Mouse (Mus musculus): ENCODE measurements around the gene Hipk2. TPM values are rescaled to one million over a fixed set of nuclear protein-coding genes. Genes with fewer than 3 reads are reported as not detected.
A peak's percentile ranks its signal among the peaks of the same experiment; 100 is the strongest.

Hipk2 gene
- polyA plus RNA-seq, 1 experiment from 2014 or later: 9.5 TPM

- Histone ChIP-seq H3K4me3 (no peak overlapping the region), H3K27ac (replicated peaks) (no peak overlapping the region; the same call in 1 of the 2 replicates), H3K4me1 (peaks cover 74% of the 10 kb centered on the region), H3K36me3 (no peaks in the 10 kb centered on the region), H3K9ac (no peak overlapping the region), H3K9me3 (no peaks in the 10 kb centered on the region), H3K4me2 (no peak overlapping the region), H3K27me3 (replicated peaks) (no peaks in the 10 kb centered on the region)
- ATAC-seq (ENCODE audit: extremely low read depth, insufficient number of reproducible peaks, low FRiP score, low TSS enrichment): no peak
- WGBS: 59% methylated on average over 6 of the region's 6 CpGs
Observed at GRCm38 (mm10) chr6:38760911-38761706, 114.9 kb downstream of the Hipk2 start.

DNA sequence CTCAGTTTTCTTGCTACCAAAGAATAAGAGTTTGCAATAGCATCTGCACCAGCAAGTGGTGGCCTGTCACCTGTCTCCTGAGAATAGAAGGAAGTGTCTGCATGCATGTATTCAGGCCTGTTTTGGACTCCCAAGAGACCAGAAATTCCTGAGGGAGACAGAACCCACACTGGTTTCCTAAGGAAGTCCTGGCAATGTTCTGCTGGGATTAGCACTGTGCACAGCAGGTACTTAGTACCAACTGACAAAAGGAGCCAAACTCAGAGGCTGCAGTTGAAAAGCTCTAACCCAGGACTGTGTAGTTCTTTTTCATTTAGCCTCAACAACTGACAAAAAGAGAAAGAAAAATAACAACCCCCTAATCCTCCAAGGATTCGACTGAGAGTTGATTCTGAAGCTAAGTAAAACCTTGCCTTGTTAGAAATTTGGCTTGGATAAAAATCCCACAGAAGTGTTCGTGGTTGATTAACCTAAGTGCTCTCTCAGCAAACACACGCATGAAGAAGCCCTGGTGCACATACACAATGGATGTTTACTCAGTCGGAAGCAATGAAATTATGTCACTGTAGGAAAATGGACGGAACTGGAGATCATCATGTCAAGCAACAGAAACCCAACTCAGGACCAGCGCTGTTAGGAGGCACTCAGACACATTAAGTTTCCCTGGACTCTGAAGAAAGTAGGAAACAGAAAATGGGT, 115.9 kb downstream of the Hipk2 start:
- no peak for ATAC-seq (ENCODE audit: extremely low read depth, insufficient number of reproducible peaks, low FRiP score, low TSS enrichment)
- Histone ChIP-seq H3K36me3 (no peaks in the 10 kb centered on the region), H3K9ac (no peak overlapping the region), H3K4me3 (no peak overlapping the region), H3K4me1 (peaks cover 74% of the 10 kb centered on the region), H3K27ac (replicated peaks) (no peak overlapping the region), H3K4me2 (no peak overlapping the region), H3K9me3 (no peaks in the 10 kb centered on the region), H3K27me3 (replicated peaks) (no peaks in the 10 kb centered on the region)
- WGBS: 76% methylated on average over 6 of the region's 6 CpGs

DNA sequence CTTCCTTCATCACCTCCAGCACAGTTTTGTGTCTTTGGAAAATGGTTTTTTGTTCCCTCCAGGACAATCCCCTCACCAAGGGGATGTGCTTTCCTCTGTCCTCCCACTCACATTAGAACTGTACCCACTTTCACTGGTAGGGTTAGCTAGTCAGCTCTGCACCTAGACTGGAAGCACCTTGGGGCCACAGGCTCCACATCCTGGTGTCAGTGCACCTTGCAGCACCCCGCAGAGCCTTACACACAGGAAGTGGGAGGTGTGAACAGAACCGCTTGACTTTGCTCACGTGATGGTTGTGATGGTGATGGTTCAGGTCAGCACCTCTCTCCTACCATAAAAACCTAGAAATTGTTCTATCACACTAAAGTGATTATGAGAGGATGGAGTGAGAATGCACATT, 116.8 kb downstream of the Hipk2 start:
- Histone ChIP-seq H3K9ac (no peak overlapping the region), H3K27me3 (replicated peaks) (no peaks in the 10 kb centered on the region), H3K4me1 (peaks cover 76% of the 10 kb centered on the region), H3K36me3 (no peaks in the 10 kb centered on the region), H3K27ac (replicated peaks) (no peak overlapping the region), H3K4me2 (no peak overlapping the region), H3K9me3 (no peaks in the 10 kb centered on the region), H3K4me3 (no peak overlapping the region)
- ATAC-seq (ENCODE audit: extremely low read depth, insufficient number of reproducible peaks, low FRiP score, low TSS enrichment): no peak
- 81% methylated on average over 3 of the region's 3 CpGs for WGBS

GRCm38 (mm10) chr6:38757597-38757996, 118.4 kb downstream of the Hipk2 start:
- 93% methylated on average over 2 of the region's 2 CpGs for WGBS
- Histone ChIP-seq H3K27ac (replicated peaks) (no peak overlapping the region), H3K4me3 (no peak overlapping the region), H3K4me2 (no peak overlapping the region), H3K9me3 (no peaks in the 10 kb centered on the region), H3K4me1 (peaks cover 84% of the 10 kb centered on the region), H3K9ac (no peak overlapping the region), H3K27me3 (replicated peaks) (no peaks in the 10 kb centered on the region), H3K36me3 (no peaks in the 10 kb centered on the region)
- no peak for ATAC-seq (ENCODE audit: extremely low read depth, insufficient number of reproducible peaks, low FRiP score, low TSS enrichment)

DNA sequence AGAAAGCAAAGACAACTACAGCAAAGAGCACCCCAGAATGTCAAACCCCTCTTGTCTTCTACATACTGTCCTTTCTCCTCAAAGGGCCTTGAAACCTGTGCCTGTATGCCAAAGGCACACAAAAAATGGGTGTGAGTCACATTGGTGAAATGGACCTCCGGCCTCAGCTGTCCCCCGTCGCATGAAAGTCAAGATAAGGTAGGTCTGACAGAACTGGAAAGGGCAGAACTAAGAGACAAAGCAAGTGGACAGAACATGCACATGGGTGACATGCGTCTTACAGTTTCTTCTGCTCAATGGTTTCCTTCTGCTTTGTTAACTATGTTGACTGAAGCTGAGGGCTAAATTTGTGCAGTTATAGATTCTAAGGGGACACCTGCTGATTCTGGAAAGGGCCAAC, 119.0 kb downstream of the Hipk2 start:
- Histone ChIP-seq H3K36me3 (no peaks in the 10 kb centered on the region), H3K4me3 (no peak overlapping the region), H3K4me2 (no peak overlapping the region), H3K4me1 (peaks cover 88% of the 10 kb centered on the region), H3K27ac (replicated peaks) (no peak overlapping the region), H3K9me3 (no peaks in the 10 kb centered on the region), H3K9ac (no peak overlapping the region), H3K27me3 (replicated peaks) (no peaks in the 10 kb centered on the region)
- 61% methylated on average over 4 of the region's 4 CpGs for WGBS
- ATAC-seq (ENCODE audit: extremely low read depth, insufficient number of reproducible peaks, low FRiP score, low TSS enrichment): no peak

DNA sequence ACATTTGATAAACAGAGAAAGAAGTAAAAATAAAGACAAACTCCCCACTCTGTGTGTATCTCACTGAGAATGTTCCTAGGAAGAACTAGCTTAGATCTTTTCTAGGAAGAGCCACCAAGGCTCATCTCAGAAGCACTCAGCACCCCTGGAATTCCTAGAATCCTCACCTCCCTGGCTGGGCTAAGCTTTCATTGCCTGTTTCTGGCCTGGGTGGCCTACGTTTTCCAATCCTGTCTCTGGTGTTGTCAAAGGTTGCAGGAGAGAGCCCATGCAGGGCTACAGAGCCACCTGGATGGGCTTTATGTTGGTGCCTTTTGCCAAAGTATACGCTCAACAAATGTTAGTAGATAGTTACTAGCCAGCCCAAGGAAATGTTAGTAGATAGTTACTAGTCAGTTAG, 120.0 kb downstream of the Hipk2 start:
- Histone ChIP-seq H3K27me3 (replicated peaks) (no peaks in the 10 kb centered on the region), H3K4me2 (no peak overlapping the region), H3K36me3 (no peaks in the 10 kb centered on the region), H3K27ac (replicated peaks) (no peak overlapping the region), H3K9me3 (no peaks in the 10 kb centered on the region), H3K4me1 (peaks cover 77% of the 10 kb centered on the region), H3K9ac (no peak overlapping the region), H3K4me3 (no peak overlapping the region)
- no peak for ATAC-seq (ENCODE audit: extremely low read depth, insufficient number of reproducible peaks, low FRiP score, low TSS enrichment)
- 76% methylated on average over 2 of the region's 2 CpGs for WGBS

DNA sequence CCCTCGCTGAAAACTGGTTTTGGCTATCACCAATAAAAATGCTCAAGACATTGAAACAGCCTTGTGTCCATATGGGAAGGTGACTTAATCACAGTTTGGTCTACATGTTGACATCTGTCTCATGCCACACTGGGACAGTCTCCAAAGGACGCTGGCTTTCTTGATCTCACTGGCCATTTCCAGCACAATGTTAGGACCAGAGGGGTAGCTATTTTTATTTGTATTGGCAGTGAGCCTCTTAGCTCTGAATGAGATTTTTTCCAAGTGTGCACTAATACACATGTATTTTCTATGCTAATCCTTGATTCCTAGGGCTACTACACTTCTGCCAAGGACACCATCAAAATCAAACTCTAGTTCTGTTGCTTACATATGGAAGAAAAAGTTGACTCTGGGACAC, 120.8 kb downstream of the Hipk2 start:
- no peak for ATAC-seq (ENCODE audit: extremely low read depth, insufficient number of reproducible peaks, low FRiP score, low TSS enrichment)
- no peaks in the 10 kb centered on the region for H3K9me3 ChIP-seq
- WGBS: 51% methylated on average over 2 of the region's 2 CpGs
- H3K4me3 ChIP-seq: no peak overlapping the region
- H3K4me1 ChIP-seq: peaks cover 70% of the 10 kb centered on the region
- no peaks in the 10 kb centered on the region for H3K27me3 ChIP-seq (replicated peaks)
- H3K9ac ChIP-seq: no peak overlapping the region
- H3K27ac ChIP-seq (replicated peaks): no peak overlapping the region
- no peaks in the 10 kb centered on the region for H3K36me3 ChIP-seq
- H3K4me2 ChIP-seq: no peak overlapping the region

GRCm38 (mm10) chr6:38753729-38754128, 122.2 kb downstream of the Hipk2 start:
- peaks cover 58% of the 10 kb centered on the region for H3K4me1 ChIP-seq
- no peaks in the 10 kb centered on the region for H3K9me3 ChIP-seq
- no peak for ATAC-seq (ENCODE audit: extremely low read depth, insufficient number of reproducible peaks, low FRiP score, low TSS enrichment)
- H3K9ac ChIP-seq: no peak overlapping the region
- WGBS: 61% methylated on average over 2 of the region's 2 CpGs
- H3K27me3 ChIP-seq (replicated peaks): no peaks in the 10 kb centered on the region
- H3K27ac ChIP-seq (replicated peaks): 0 out of 2 replicates have a peak overlapping the region, but pooled peaks have one; percentile 9
- H3K36me3 ChIP-seq: no peaks in the 10 kb centered on the region
- no peak overlapping the region for H3K4me3 ChIP-seq
- no peak overlapping the region for H3K4me2 ChIP-seq

DNA sequence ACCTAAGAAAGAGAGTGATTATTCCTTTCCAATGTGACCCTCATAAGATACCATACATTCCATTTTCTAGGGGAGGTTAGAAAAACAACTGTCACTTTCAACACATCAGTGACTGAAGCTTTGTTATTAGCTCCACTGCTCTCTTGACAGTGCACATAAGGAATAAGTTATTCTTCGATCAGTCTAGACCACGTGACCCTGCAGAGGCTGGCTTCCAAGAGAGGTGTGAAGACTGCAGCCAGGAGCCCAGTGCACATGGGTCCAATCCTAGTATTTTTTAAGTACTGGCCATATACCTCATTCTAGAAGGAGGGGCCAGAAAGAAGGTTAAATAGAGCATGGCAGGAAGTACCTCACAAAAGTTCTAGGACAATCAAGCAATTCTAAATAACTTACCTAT, 122.9 kb downstream of the Hipk2 start:
- no peak for ATAC-seq (ENCODE audit: extremely low read depth, insufficient number of reproducible peaks, low FRiP score, low TSS enrichment)
- Histone ChIP-seq H3K4me2 (no peak overlapping the region), H3K4me1 (peaks cover 56% of the 10 kb centered on the region), H3K4me3 (no peak overlapping the region), H3K9ac (no peak overlapping the region), H3K9me3 (no peaks in the 10 kb centered on the region), H3K27ac (replicated peaks) (no peak overlapping the region), H3K36me3 (no peaks in the 10 kb centered on the region), H3K27me3 (replicated peaks) (no peaks in the 10 kb centered on the region)
- WGBS: 62% methylated on average over 2 of the region's 2 CpGs

GRCm38 (mm10) chr6:38752495-38752894, 123.5 kb downstream of the Hipk2 start:
- Histone ChIP-seq H3K27ac (replicated peaks) (no peak overlapping the region), H3K9ac (no peak overlapping the region), H3K4me1 (peaks cover 50% of the 10 kb centered on the region), H3K9me3 (no peaks in the 10 kb centered on the region), H3K4me3 (no peak overlapping the region), H3K36me3 (no peaks in the 10 kb centered on the region), H3K4me2 (no peak overlapping the region), H3K27me3 (replicated peaks) (no peaks in the 10 kb centered on the region)
- 68% methylated on average over 6 of the region's 6 CpGs for WGBS
- ATAC-seq (ENCODE audit: extremely low read depth, insufficient number of reproducible peaks, low FRiP score, low TSS enrichment): no peak

GRCm38 (mm10) chr6:38748037-38748436, 127.9 kb downstream of the Hipk2 start:
- Histone ChIP-seq H3K27ac (replicated peaks) (no peak overlapping the region), H3K27me3 (replicated peaks) (no peaks in the 10 kb centered on the region), H3K4me2 (no peak overlapping the region), H3K36me3 (peaks cover 35% of the 10 kb centered on the region), H3K4me3 (no peak overlapping the region), H3K9me3 (no peaks in the 10 kb centered on the region), H3K4me1 (peaks cover 17% of the 10 kb centered on the region), H3K9ac (no peak overlapping the region)
- WGBS: 65% methylated on average over 4 of the region's 4 CpGs
- ATAC-seq (ENCODE audit: extremely low read depth, insufficient number of reproducible peaks, low FRiP score, low TSS enrichment): no peak

GRCm38 (mm10) chr6:38743351-38743750, 132.6 kb downstream of the Hipk2 start:
- WGBS: 83% methylated on average over 7 of the region's 7 CpGs
- ATAC-seq (ENCODE audit: extremely low read depth, insufficient number of reproducible peaks, low FRiP score, low TSS enrichment): no peak
- H3K36me3 ChIP-seq: peaks cover 71% of the 10 kb centered on the region

More at GRCm38 (mm10) chr6:38743351-38743750, 132.6 kb downstream of the Hipk2 start:
- Histone ChIP-seq H3K4me3 (no peak overlapping the region), H3K27ac (replicated peaks) (no peak overlapping the region), H3K9me3 (no peaks in the 10 kb centered on the region), H3K4me1 (peaks cover 15% of the 10 kb centered on the region), H3K27me3 (replicated peaks) (no peaks in the 10 kb centered on the region), H3K4me2 (no peak overlapping the region), H3K9ac (no peak overlapping the region)

Measured in heart, embryonic 13.5 days (tissue).